Mouse (Mus musculus): ENCODE data around the gene Shroom3. TPM values are rescaled to one million over a fixed set of nuclear protein-coding genes. Genes with fewer than 3 reads are reported as not detected.

The Shroom3 gene
- polyA plus RNA-seq, 1 experiment = 1.3 TPM

DNA sequence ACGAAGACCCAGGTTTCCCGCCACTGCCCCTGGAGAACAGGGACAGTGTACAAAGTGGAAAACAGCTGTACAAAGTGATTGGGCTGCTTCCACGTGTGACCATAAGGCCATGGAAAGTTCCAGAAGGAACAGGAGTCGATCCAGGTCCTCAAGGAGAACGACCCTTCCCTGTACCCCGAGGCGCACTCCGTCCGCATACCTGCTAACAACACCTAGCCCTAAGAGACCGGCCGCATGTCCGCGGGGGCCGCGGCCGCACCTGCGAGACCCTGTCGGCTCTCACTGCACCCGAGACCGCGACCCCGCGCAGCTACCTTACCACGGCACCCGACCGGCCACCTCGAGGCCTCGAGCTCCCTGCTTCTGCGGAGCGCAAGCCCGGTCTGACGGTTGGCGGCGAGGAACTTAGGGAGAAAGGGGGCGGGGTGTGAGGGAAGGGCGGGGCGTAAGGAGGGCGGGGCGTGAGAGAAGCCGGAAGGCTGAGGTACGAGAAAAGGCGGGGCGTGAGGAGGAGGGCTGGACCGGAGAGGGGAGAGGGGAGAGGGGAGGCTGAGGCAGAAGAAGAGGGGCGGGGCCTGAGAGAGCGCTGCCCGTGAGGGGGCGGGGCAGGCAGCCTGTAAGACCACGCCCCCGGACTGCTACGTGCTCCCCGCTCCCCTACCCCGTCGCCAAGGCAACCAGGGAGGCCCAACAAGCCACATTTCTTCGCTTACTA lies 8.2 kb upstream of the Shroom3 start, which contains the start of gene Ccdc158:
Gene Ccdc158 (minus strand): TSS at position 413 of the 715 bp plus-strand sequence.
- Histone ChIP-seq H3K4me1 (ENCODE audit: control insufficient read depth, insufficient read depth, low read length) (no peaks in the 10 kb centered on the region; the same call in 1 of the 2 replicates), H3K4me3 (replicated peaks; ENCODE audit: control insufficient read depth, low read depth, low read length) (peak within 1 kb of the TSS; percentile 15), H3K27ac (ENCODE audit: control insufficient read depth, insufficient read depth, low read depth, low read length, poor library complexity) (no peak within 1 kb of the TSS)
- TF ChIP-seq POLR2A (IDR thresholded peaks at IDR 0.05; ENCODE audit: borderline replicate concordance, control insufficient read depth, low read depth, low read length) (no peak), CTCF (IDR thresholded peaks at IDR 0.05; ENCODE audit: control insufficient read depth, insufficient read depth, low read length) (no peak)
- 11% methylated on average over 46 of the region's 55 CpGs for WGBS

- 1% methylated on average over 9 of the region's 9 CpGs for WGBS
- Histone ChIP-seq H3K4me3 (replicated peaks; ENCODE audit: control insufficient read depth, low read depth, low read length) (peak overlapping the region; percentile 10), H3K27ac (ENCODE audit: control insufficient read depth, insufficient read depth, low read depth, low read length, poor library complexity) (no peak overlapping the region), H3K4me1 (ENCODE audit: control insufficient read depth, insufficient read depth, low read length) (no peaks in the 10 kb centered on the region; the same call in 1 of the 2 replicates)
- no peak for TF ChIP-seq CTCF (IDR thresholded peaks at IDR 0.05; ENCODE audit: control insufficient read depth, insufficient read depth, low read length)
- no peak for TF ChIP-seq POLR2A (IDR thresholded peaks at IDR 0.05; ENCODE audit: borderline replicate concordance, control insufficient read depth, low read depth, low read length)
Measured at GRCm38 (mm10) chr5:92675574-92675920, 7.7 kb upstream of the Shroom3 start.

DNA sequence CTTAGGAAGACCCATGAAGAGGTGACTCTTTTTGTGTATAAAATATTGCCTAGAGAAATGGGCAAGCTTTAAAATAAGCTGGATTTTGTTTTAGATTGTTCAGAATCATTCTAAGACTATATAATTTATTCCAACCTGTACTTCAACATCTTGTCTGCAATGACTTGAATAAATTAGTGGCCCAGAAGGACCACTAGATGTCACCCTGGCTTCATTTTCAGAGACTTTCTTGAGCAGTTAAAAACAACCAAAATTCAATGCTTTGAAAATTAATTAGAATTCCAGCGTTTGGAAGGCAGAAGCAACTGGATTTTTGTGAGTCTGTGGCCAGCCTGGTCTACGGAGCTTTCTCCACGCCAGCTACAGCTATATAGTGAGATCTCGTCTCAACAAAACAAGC lies 3.8 kb upstream of the Shroom3 start:
- no peak for TF ChIP-seq POLR2A (IDR thresholded peaks at IDR 0.05; ENCODE audit: borderline replicate concordance, control insufficient read depth, low read depth, low read length)
- no peak for TF ChIP-seq CTCF (IDR thresholded peaks at IDR 0.05; ENCODE audit: control insufficient read depth, insufficient read depth, low read length)
- Histone ChIP-seq H3K4me3 (replicated peaks; ENCODE audit: control insufficient read depth, low read depth, low read length) (no peak overlapping the region), H3K27ac (ENCODE audit: control insufficient read depth, insufficient read depth, low read depth, low read length, poor library complexity) (no peak overlapping the region), H3K4me1 (ENCODE audit: control insufficient read depth, insufficient read depth, low read length) (no peaks in the 10 kb centered on the region; the same call in 1 of the 2 replicates)
- WGBS = 36% methylated on average over 4 of the region's 4 CpGs

GRCm38 (mm10) chr5:92681861-92682260 lies 1.4 kb upstream of the Shroom3 start:
- WGBS = 89% methylated on average over 10 of the region's 10 CpGs
- no peak for TF ChIP-seq POLR2A (IDR thresholded peaks at IDR 0.05; ENCODE audit: borderline replicate concordance, control insufficient read depth, low read depth, low read length)
- TF ChIP-seq CTCF (IDR thresholded peaks at IDR 0.05; ENCODE audit: control insufficient read depth, insufficient read depth, low read length) = no peak
- H3K4me1 ChIP-seq (ENCODE audit: control insufficient read depth, insufficient read depth, low read length) = no peaks in the 10 kb centered on the region

DNA sequence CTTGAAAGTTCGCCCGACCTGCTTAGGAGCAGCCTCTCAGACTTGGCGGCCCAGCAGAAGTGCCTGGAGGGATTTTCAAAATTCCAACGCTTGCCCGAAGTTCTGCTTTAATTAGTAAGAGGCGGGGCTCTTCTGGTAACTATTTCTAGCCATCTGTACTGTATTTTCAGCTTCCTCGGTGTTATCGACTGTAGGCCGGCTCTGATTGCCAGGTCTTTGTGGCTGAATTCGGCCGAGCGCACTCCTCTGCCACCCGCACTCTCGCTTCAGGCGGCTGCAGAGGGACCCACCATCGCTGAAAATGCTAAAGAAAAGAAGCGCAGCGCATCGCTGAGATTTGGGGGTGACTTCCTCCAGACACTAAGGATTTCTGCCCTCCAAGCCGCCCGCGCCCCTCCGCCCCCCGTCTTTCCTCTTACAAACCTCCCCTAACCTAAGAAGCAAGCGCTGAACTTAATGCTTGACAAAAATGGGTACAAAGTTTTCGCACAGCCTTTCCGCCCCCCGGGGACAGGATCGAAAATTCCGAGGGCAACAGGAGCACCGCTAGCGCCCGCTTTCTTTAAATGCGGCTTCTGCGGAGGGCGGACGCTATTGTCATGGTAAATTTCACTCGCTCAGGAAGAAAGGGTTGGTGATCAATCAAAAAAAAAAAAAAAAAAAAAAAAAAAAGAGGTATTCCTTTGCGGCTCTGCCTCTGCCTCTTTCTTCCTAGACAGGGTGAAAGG lies 450 bp upstream of the Shroom3 start:
- WGBS = 4% methylated on average over 39 of the region's 39 CpGs
- Histone ChIP-seq H3K4me3 (replicated peaks; ENCODE audit: control insufficient read depth, low read depth, low read length) (no peak overlapping the region), H3K4me1 (ENCODE audit: control insufficient read depth, insufficient read depth, low read length) (no peaks in the 10 kb centered on the region), H3K27ac (ENCODE audit: control insufficient read depth, insufficient read depth, low read depth, low read length, poor library complexity) (no peak overlapping the region)
- TF ChIP-seq POLR2A (IDR thresholded peaks at IDR 0.05; ENCODE audit: borderline replicate concordance, control insufficient read depth, low read depth, low read length) (no peak), CTCF (IDR thresholded peaks at IDR 0.05; ENCODE audit: control insufficient read depth, insufficient read depth, low read length) (no peak)

More at GRCm38 (mm10) chr5:92681861-92682260, 1.4 kb upstream of the Shroom3 start:
- H3K4me3 ChIP-seq (replicated peaks; ENCODE audit: control insufficient read depth, low read depth, low read length) = no peak overlapping the region
- H3K27ac ChIP-seq (ENCODE audit: control insufficient read depth, insufficient read depth, low read depth, low read length, poor library complexity) = no peak overlapping the region

GRCm38 (mm10) chr5:92683871-92684475 lies 738 bp downstream of the Shroom3 start:
- H3K27ac ChIP-seq (ENCODE audit: control insufficient read depth, insufficient read depth, low read depth, low read length, poor library complexity) = no peak overlapping the region
- no peak overlapping the region for H3K4me3 ChIP-seq (replicated peaks; ENCODE audit: control insufficient read depth, low read depth, low read length)
- TF ChIP-seq POLR2A (IDR thresholded peaks at IDR 0.05; ENCODE audit: borderline replicate concordance, control insufficient read depth, low read depth, low read length) (no peak), CTCF (IDR thresholded peaks at IDR 0.05; ENCODE audit: control insufficient read depth, insufficient read depth, low read length) (no peak)
- WGBS = 56% methylated on average over 9 of the region's 9 CpGs
- no peaks in the 10 kb centered on the region for H3K4me1 ChIP-seq (ENCODE audit: control insufficient read depth, insufficient read depth, low read length)

DNA sequence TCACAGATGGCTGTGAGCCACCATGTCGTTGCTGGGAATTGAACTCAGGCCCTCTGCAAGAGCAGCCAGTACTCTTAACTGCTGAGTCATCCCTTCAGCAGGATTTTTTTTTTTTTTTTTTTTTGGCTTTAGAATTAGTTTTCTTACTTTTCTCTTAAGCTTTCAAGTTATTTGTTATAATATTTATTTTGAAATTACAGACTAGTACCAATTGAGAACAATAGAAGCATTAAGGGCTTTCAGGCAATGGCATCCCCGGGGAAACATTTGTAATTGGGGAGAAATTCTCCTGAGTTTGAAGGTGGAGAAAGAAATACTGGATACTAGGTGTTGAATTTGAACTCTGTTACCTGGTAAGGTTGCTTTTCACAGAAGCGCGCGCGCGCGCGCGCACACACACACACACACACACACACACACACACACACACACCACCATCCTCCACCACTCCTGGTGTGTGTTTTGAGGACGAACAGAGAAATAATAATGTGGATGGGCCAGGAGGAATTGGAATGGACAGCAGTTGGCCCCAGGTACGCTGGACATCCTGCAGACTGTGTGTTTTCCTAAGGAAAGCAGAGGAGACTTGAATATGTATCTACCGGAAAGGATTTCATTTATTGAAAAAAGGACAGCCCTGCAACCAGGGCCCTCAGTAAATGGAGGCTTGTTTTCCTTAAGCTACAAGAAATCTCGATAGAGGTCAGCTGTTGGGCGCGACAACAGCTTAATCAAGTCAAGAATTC lies 1.7 kb downstream of the Shroom3 start:
- Histone ChIP-seq H3K4me3 (replicated peaks; ENCODE audit: control insufficient read depth, low read depth, low read length) (no peak overlapping the region), H3K4me1 (ENCODE audit: control insufficient read depth, insufficient read depth, low read length) (no peaks in the 10 kb centered on the region), H3K27ac (ENCODE audit: control insufficient read depth, insufficient read depth, low read depth, low read length, poor library complexity) (no peak overlapping the region)
- 83% methylated on average over 16 of the region's 16 CpGs for WGBS
- TF ChIP-seq POLR2A (IDR thresholded peaks at IDR 0.05; ENCODE audit: borderline replicate concordance, control insufficient read depth, low read depth, low read length) (no peak), CTCF (IDR thresholded peaks at IDR 0.05; ENCODE audit: control insufficient read depth, insufficient read depth, low read length) (no peak)

Data from bone marrow, adult 2 months (tissue).